Mouse (Mus musculus) neural tube, embryonic 15.5 days (tissue): Measurements from ENCODE around the gene Endog. TPM values are rescaled to one million over a fixed set of nuclear protein-coding genes. Genes with fewer than 3 reads are reported as not detected.
"Not testable (repeated sequence)": the region's sequence is repeated elsewhere in the genome, so short reads cannot be mapped to it uniquely, and the experiment has no call there.

ENCODE experiments used
- ATAC-seq: fragments of 200-750 bp; cut with Nextera tagmentation; 2 replicates; pipeline ENCODE4 v1.8.0; 2017; ENCODE audit warnings: mild to moderate bottlenecking, moderate TSS enrichment, moderate library complexity; ENCODE audit not compliant: low FRiP score
- H3K27ac ChIP-seq: fragments of 300-500 bp; sonication (generic); replicated peaks from 2 replicates; pipeline ENCODE4 v1.5.1; 2015; ENCODE audit warnings: mild to moderate bottlenecking, inconsistent platforms
- H3K27me3 ChIP-seq: fragments of 300-500 bp; sonication (generic); replicated peaks from 2 replicates; pipeline ENCODE4 v1.6.1; 2015; ENCODE audit warnings: inconsistent platforms
- H3K36me3 ChIP-seq: fragments of 300-500 bp; sonication (generic); 2 replicates; pipeline ENCODE4 v1.6.1; 2015; ENCODE audit warnings: inconsistent platforms
- H3K4me1 ChIP-seq: fragments of 300-500 bp; sonication (generic); 2 replicates; pipeline ENCODE4 v1.6.1; 2015; ENCODE audit warnings: inconsistent platforms
- H3K4me2 ChIP-seq: fragments of 300-500 bp; sonication (generic); 2 replicates; pipeline ENCODE4 v1.6.1; 2015; ENCODE audit warnings: inconsistent platforms, mild to moderate bottlenecking, moderate library complexity
- H3K4me3 ChIP-seq: fragments of 300-500 bp; sonication (generic); replicated peaks from 2 replicates; pipeline ENCODE4 v1.5.1; 2015; ENCODE audit warnings: mild to moderate bottlenecking, inconsistent platforms
- H3K9ac ChIP-seq: fragments of 300-500 bp; sonication (generic); replicated peaks from 2 replicates; pipeline ENCODE4 v1.6.1; 2015; ENCODE audit warnings: mild to moderate bottlenecking, inconsistent platforms
- H3K9me3 ChIP-seq: fragments of 300-500 bp; sonication (generic); replicated peaks from 2 replicates; pipeline ENCODE4 v1.6.1; 2016; ENCODE audit warnings: inconsistent platforms
- WGBS: fragments of 180-500 bp; shearing (Covaris S2); methylation state at CpG from one replicate; pipeline ENCODE4 v1.1.7; 2015; ENCODE audit warnings: mixed read lengths; 5-methylcytosine and 5-hydroxymethylcytosine counted together
- polyA plus RNA-seq: library from polyadenylated mRNA; unstranded; fragments of >200 nt; fragmentation: Nextera tagmentation; extraction: Ambion mirVana; gene quantifications from 2 replicates; pipeline ENCODE4 v1.2.1, GENCODE M21; 2015

The Endog gene
- polyA plus RNA-seq, result 26.9 and 27.1 TPM in 2 replicates

GRCm38 (mm10) chr2:30171371-30171996, at the start of gene Endog:
Gene Endog, plus strand, starts transcription at chr2:30171493.
- Histone ChIP-seq H3K27ac (peak within 1 kb of the TSS; percentile 96), H3K9ac (peak within 1 kb of the TSS; percentile 75), H3K4me1 (peaks cover 26% of the 10 kb centered on the region), H3K9me3 (peaks cover 4% of the 10 kb centered on the region; the same call in 1 of the 2 replicates), H3K4me2 (peak within 1 kb of the TSS; percentile 94), H3K4me3 (peak within 1 kb of the TSS; percentile 70), H3K36me3 (peaks cover 40% of the 10 kb centered on the region), H3K27me3 (no peaks in the 10 kb centered on the region)
- ATAC-seq, result peak; percentile 97
- under 1% methylated on average over 66 of the region's 75 CpGs for WGBS

GRCm38 (mm10) chr2:30122766-30123165, 48.5 kb upstream of the Endog start:
- Histone ChIP-seq H3K9me3 (no peaks in the 10 kb centered on the region), H3K4me2 (peak overlapping the region; percentile 96), H3K36me3 (no peaks in the 10 kb centered on the region), H3K27ac (no peak overlapping the region), H3K9ac (no peak overlapping the region), H3K4me1 (peaks cover 47% of the 10 kb centered on the region), H3K27me3 (no peaks in the 10 kb centered on the region), H3K4me3 (peak overlapping the region; percentile 88; the same call in 1 of the 2 replicates)
- WGBS, result 83% methylated on average over 5 of the region's 5 CpGs
- no peak for ATAC-seq

- Histone ChIP-seq H3K4me2 (peak overlapping the region; percentile 96), H3K9me3 (no peaks in the 10 kb centered on the region), H3K27me3 (no peaks in the 10 kb centered on the region), H3K36me3 (no peaks in the 10 kb centered on the region), H3K4me3 (peak overlapping the region; percentile 88), H3K9ac (peak overlapping the region; percentile 89), H3K27ac (peak overlapping the region; percentile 94), H3K4me1 (peaks cover 47% of the 10 kb centered on the region)
- ATAC-seq, result peak; percentile 53
- 2% methylated on average over 43 of the region's 44 CpGs for WGBS
Measured at GRCm38 (mm10) chr2:30123729-30124471, 47.4 kb upstream of the Endog start.

GRCm38 (mm10) chr2:30124472-30125274, 46.6 kb upstream of the Endog start, which contains the start of gene Zer1:
Gene Zer1, minus strand, starts transcription at chr2:30124585.
- Histone ChIP-seq H3K4me2 (peak within 1 kb of the TSS; percentile 96), H3K4me1 (peaks cover 39% of the 10 kb centered on the region), H3K36me3 (no peaks in the 10 kb centered on the region), H3K9me3 (no peaks in the 10 kb centered on the region), H3K27me3 (no peaks in the 10 kb centered on the region), H3K27ac (peak within 1 kb of the TSS; percentile 94), H3K9ac (peak within 1 kb of the TSS; percentile 89), H3K4me3 (peak within 1 kb of the TSS; percentile 88)
- peak; percentile 96 for ATAC-seq
- WGBS, result 10% methylated on average over 31 of the region's 31 CpGs

GRCm38 (mm10) chr2:30128789-30129188, 42.5 kb upstream of the Endog start:
- no peak overlapping the region for H3K9ac ChIP-seq
- H3K36me3 ChIP-seq, result no peaks in the 10 kb centered on the region
- no peaks in the 10 kb centered on the region for H3K27me3 ChIP-seq
- H3K9me3 ChIP-seq, result no peaks in the 10 kb centered on the region
- no peak overlapping the region for H3K4me2 ChIP-seq
- H3K4me3 ChIP-seq, result no peak overlapping the region
- H3K4me1 ChIP-seq, result peaks cover 17% of the 10 kb centered on the region
- ATAC-seq, result no peak
- no peak overlapping the region for H3K27ac ChIP-seq
- 35% methylated on average over 2 of the region's 2 CpGs for WGBS

GRCm38 (mm10) chr2:30130156-30130555, 41.1 kb upstream of the Endog start:
- no peaks in the 10 kb centered on the region for H3K9me3 ChIP-seq
- H3K4me1 ChIP-seq, result peaks cover 22% of the 10 kb centered on the region
- H3K27me3 ChIP-seq, result no peaks in the 10 kb centered on the region
- no peak for ATAC-seq
- H3K36me3 ChIP-seq, result no peaks in the 10 kb centered on the region
- no peak overlapping the region for H3K9ac ChIP-seq
- no peak overlapping the region for H3K4me2 ChIP-seq
- 91% methylated on average over 4 of the region's 4 CpGs for WGBS
- H3K4me3 ChIP-seq, result no peak overlapping the region
- no peak overlapping the region for H3K27ac ChIP-seq

GRCm38 (mm10) chr2:30131240-30131639, 40.1 kb upstream of the Endog start:
- WGBS, result 62% methylated on average over 5 of the region's 5 CpGs
- not testable (repeated sequence) for H3K9me3 ChIP-seq, H3K27ac ChIP-seq, H3K4me2 ChIP-seq, H3K4me3 ChIP-seq, H3K9ac ChIP-seq, ATAC-seq, H3K36me3 ChIP-seq, H3K27me3 ChIP-seq
- H3K4me1 ChIP-seq, result peaks cover 28% of the 10 kb centered on the region

GRCm38 (mm10) chr2:30132801-30133612, 38.3 kb upstream of the Endog start:
- Histone ChIP-seq H3K27ac (no peak overlapping the region; the same call in none of the 2 replicates), H3K36me3 (peaks cover 17% of the 10 kb centered on the region), H3K4me3 (peak overlapping the region; percentile 86), H3K27me3 (no peaks in the 10 kb centered on the region), H3K4me2 (peak overlapping the region; percentile 93), H3K9ac (peak overlapping the region; percentile 29), H3K9me3 (no peaks in the 10 kb centered on the region), H3K4me1 (peaks cover 42% of the 10 kb centered on the region)
- 27% methylated on average over 16 of the region's 16 CpGs for WGBS
- ATAC-seq, result peak; percentile 15; the same call in 1 of the 2 replicates

- peaks cover 42% of the 10 kb centered on the region for H3K4me1 ChIP-seq
- peaks cover 17% of the 10 kb centered on the region for H3K36me3 ChIP-seq
- peak within 1 kb of the TSS; percentile 93 for H3K4me2 ChIP-seq
- no peaks in the 10 kb centered on the region for H3K27me3 ChIP-seq
- H3K27ac ChIP-seq, result peak within 1 kb of the TSS; percentile 87
- under 1% methylated on average over 46 of the region's 46 CpGs for WGBS
- ATAC-seq, result peak; percentile 94
- peak within 1 kb of the TSS; percentile 86 for H3K4me3 ChIP-seq
- no peaks in the 10 kb centered on the region for H3K9me3 ChIP-seq
- peak within 1 kb of the TSS; percentile 76 for H3K9ac ChIP-seq
Measured at GRCm38 (mm10) chr2:30133613-30134377, 37.5 kb upstream of the Endog start, which contains the start of gene Tbc1d13. Gene Tbc1d13, plus strand, starts transcription at chr2:30133746.

GRCm38 (mm10) chr2:30134378-30134711, 36.9 kb upstream of the Endog start:
- peak overlapping the region; percentile 93 for H3K4me2 ChIP-seq
- no peaks in the 10 kb centered on the region for H3K9me3 ChIP-seq
- H3K9ac ChIP-seq, result peak overlapping the region; percentile 76
- 23% methylated on average over 6 of the region's 6 CpGs for WGBS
- H3K4me1 ChIP-seq, result peaks cover 42% of the 10 kb centered on the region
- no peaks in the 10 kb centered on the region for H3K27me3 ChIP-seq
- peaks cover 17% of the 10 kb centered on the region for H3K36me3 ChIP-seq
- peak overlapping the region; percentile 86 for H3K4me3 ChIP-seq
- H3K27ac ChIP-seq, result peak overlapping the region; percentile 87
- peak; percentile 28; the same call in 1 of the 2 replicates for ATAC-seq
